Mouse (Mus musculus) splenic B cell, adult 2 months (primary cell): ENCODE data around the gene Gm19684.
"Not testable (repeated sequence)": the region's sequence is repeated elsewhere in the genome, so short reads cannot be mapped to it uniquely, and the experiment has no call there.

Experiments used
- DNase-seq: peaks from one replicate; pipeline ENCODE4 v3.0.0-alpha.2; 2011; ENCODE audit warnings: low read depth, low spot score
- H3K27me3 ChIP-seq: 2 replicates; pipeline ENCODE4 v1.6.1; 2012; ENCODE audit warnings: mild to moderate bottlenecking, low read length, moderate library complexity, mixed read lengths; ENCODE audit not compliant: control insufficient read depth, poor library complexity, insufficient read depth, severe bottlenecking
- H3K36me3 ChIP-seq: 2 replicates; pipeline ENCODE4 v1.6.1; 2012; ENCODE audit warnings: mild to moderate bottlenecking, low read length, moderate library complexity, mixed read lengths; ENCODE audit not compliant: control insufficient read depth, poor library complexity, insufficient read depth, severe bottlenecking

Gm19684 gene

GRCm38 (mm10) chr17:36151200-36151599 lies 29.7 kb downstream of the Gm19684 start:
- DNase-seq, H3K36me3 ChIP-seq: not testable (repeated sequence)

DNA sequence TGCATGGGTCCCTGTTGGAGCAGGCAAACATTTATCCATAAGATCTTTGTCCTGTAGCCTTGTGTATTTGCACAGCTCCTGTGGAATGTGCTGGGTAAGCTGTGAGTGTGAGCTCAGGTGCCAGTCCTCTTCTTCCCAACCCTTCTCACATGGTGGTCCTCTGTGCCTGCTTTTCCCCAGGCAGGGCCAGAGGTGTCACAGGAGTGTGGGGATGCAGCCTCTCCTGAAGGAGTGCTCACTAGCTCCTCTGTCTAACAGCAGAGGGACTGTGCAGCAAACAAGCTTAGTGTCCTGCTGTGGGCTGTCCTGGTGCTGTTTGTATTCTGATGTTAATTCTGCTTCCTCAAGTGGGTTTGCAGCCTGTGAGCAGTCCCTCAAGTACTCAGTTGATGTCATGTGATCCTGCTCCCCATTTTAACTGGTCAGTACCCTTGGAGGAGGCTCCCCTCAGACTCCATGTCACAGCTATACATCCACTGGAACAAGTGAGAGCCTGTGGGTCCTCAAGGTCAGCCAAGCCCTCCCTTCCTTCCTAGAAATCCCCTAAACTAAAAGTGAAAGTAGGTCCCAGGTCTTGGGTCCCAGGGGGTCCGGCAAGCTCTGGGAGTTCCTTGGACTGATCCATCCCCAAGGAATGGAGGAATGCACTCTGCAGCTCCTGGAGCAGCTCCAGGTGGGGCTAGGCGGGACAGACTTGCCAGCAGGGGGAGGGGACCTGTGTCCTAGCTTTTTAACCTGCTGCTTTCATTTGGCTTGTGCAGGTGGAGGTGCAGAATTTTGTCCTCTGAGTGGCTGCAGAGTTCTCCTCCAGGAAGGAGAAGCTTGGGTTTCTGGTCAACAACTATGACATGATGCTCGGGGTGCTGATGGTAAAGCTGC lies 33.0 kb downstream of the Gm19684 start:
- Histone ChIP-seq H3K36me3 (no peaks in the 10 kb centered on the region), H3K27me3 (no peaks in the 10 kb centered on the region)
- DNase-seq, result no peak

More at GRCm38 (mm10) chr17:36151200-36151599, 29.7 kb downstream of the Gm19684 start:
- H3K27me3 ChIP-seq, result not testable (repeated sequence)

GRCm38 (mm10) chr17:36157782-36158181 lies 36.3 kb downstream of the Gm19684 start:
- peak; percentile 29 for DNase-seq
- not testable (repeated sequence) for H3K36me3 ChIP-seq, H3K27me3 ChIP-seq

DNA sequence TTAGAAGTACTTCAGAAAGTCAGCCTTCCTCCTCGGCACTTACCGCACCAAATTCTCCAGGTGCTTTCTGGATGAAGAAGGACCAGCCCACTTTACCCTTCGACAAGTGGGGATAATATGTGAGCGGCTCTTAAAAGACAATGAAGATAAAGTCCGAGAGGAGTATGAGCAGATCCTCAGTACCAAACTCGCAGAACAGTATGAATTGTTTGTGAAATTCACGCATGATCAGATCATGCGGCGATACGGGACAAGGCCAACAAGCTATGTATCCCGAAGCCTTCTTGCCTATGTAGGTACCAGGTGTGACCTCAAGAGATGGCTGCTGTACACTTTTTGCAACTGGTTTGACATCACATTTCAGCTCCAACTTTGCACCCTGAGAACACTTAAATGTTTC lies 36.8 kb downstream of the Gm19684 start:
- DNase-seq, H3K36me3 ChIP-seq, H3K27me3 ChIP-seq: not testable (repeated sequence)

DNA sequence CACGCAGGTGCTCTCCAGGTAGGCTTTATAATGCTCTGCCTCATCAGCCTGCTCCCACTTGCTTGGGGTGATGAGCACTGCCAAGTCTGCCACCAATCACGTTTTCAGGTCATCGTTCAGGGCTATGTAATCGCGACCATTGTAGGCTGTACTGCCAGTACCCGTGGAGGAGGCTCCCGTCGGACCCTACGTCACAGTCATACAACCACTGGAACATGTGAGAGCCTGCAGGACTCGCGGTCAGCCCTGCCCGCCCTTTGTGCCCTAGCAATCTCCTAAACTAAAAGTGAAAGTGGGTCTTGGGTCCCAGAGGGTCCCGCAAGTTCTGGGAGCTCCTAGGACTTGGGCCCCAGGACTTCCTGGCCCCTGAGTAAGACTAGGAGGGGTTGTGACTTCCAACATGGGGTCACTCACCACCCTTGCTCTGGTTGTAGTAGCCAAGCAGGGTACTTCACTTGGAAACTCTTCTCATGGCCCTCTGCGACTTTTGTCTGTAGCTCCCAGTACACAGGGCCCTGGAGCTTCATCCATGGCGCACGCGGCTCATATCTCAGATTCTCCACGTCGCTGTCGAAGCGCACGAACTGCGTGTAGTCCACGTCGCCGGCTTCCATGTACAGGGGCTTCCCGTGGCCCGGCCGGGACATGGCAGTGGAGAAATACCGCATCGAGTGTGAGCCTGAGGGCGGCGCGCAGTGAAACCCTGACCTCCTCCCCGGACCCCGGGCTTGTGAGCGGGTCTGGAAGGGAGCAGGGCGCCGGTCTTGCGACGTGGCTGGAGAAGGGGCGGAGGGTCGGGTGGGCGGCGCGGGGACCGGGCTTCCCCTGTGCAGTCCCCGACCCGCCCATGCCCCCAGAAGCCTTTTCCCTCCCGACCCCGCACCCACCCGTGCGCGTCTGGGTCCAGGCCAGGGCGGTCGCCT lies 39.9 kb downstream of the Gm19684 start:
- peak; percentile 52 for DNase-seq
- no peaks in the 10 kb centered on the region for H3K36me3 ChIP-seq
- no peaks in the 10 kb centered on the region for H3K27me3 ChIP-seq

GRCm38 (mm10) chr17:36166901-36167300 lies 45.4 kb downstream of the Gm19684 start:
- not testable (repeated sequence) for H3K36me3 ChIP-seq, H3K27me3 ChIP-seq, DNase-seq

- peak; percentile 50 for DNase-seq
- no peaks in the 10 kb centered on the region for H3K36me3 ChIP-seq
- H3K27me3 ChIP-seq, result peaks cover 3% of the 10 kb centered on the region; the same call in 1 of the 2 replicates
Measured at GRCm38 (mm10) chr17:36167306-36168038, 46.0 kb downstream of the Gm19684 start.

- DNase-seq, result no peak
- peaks cover 3% of the 10 kb centered on the region; the same call in 1 of the 2 replicates for H3K27me3 ChIP-seq
- H3K36me3 ChIP-seq, result no peaks in the 10 kb centered on the region
Measured at GRCm38 (mm10) chr17:36168039-36168652, 46.7 kb downstream of the Gm19684 start, which contains the start of gene Gm8909. Gene Gm8909 (minus strand): TSS chr17:36168537.

GRCm38 (mm10) chr17:36169094-36169493 lies 47.6 kb downstream of the Gm19684 start:
- H3K36me3 ChIP-seq, H3K27me3 ChIP-seq, DNase-seq: not testable (repeated sequence)

DNA sequence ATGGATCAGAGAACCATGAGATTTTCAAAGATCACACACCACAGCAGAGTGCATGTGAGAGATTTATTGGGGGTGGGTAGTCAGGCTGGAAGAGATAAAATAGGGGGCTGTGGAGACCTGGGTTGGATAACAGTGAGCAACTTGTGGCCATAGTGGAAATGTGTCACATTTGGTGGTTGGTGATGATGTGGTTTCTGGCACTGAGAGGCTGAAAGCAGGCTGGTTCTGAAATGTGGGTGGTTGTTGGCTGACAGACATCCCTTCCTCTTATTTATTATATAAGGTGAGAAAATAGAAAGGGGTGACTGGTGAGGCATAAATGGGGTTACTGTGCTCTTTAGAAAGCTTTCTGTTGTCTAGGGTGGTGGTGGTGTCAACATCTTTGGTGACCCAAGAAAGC lies 48.3 kb downstream of the Gm19684 start:
- no peaks in the 10 kb centered on the region for H3K36me3 ChIP-seq

GRCm38 (mm10) chr17:36170287-36170814 lies 48.9 kb downstream of the Gm19684 start:
- H3K36me3 ChIP-seq, result no peaks in the 10 kb centered on the region
- no peak for DNase-seq
- peaks cover 3% of the 10 kb centered on the region; the same call in 1 of the 2 replicates for H3K27me3 ChIP-seq

More for the DNA sequence above, 48.3 kb downstream of the Gm19684 start:
- no peak for DNase-seq
- H3K27me3 ChIP-seq, result peaks cover 3% of the 10 kb centered on the region; the same call in 1 of the 2 replicates

- H3K36me3 ChIP-seq, H3K27me3 ChIP-seq, DNase-seq: not testable (repeated sequence)
Measured at GRCm38 (mm10) chr17:36176132-36176531, 54.7 kb downstream of the Gm19684 start.

DNA sequence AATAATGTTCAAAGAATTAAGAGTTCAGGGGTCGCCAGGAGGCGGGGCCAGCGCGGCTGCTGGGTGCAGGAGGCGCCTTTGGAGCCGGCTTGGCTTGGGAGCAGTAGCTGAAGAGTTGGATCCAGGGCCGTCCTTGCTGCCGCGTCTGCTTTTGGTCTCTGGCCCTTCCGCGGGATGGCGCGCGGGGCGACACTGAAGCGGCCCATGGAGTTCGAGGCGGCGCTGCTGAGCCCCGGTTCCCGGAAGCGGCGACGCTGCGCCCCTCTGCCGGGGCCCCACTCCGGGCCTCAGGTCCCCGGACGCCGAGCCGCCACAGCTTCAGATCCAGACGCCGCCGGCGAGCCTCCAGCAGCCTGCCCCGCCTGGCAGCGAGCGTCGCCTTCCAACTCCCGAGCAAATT lies 57.5 kb downstream of the Gm19684 start:
- DNase-seq, result peak; percentile 43
- H3K36me3 ChIP-seq, H3K27me3 ChIP-seq: not testable (repeated sequence)
